Mouse (Mus musculus) midbrain, embryonic 16.5 days (tissue): Measurements from ENCODE around the gene Psmd14. TPM values are rescaled to one million over a fixed set of nuclear protein-coding genes. Genes with fewer than 3 reads are reported as not detected.

Source experiments
- ATAC-seq: fragments of 200-750 bp; cut with Nextera tagmentation; 2 replicates; pipeline ENCODE4 v1.8.0; 2017; ENCODE audit warnings: moderate TSS enrichment
- H3K27ac ChIP-seq: fragments of 300-500 bp; sonication (generic); 2 replicates; pipeline ENCODE4 v1.5.1; 2014; ENCODE audit warnings: mild to moderate bottlenecking, low read length, mixed read lengths
- H3K27me3 ChIP-seq: fragments of 300-500 bp; sonication (generic); 2 replicates; pipeline ENCODE4 v1.6.1; 2014; ENCODE audit warnings: low read depth, low read length, mixed read lengths; ENCODE audit not compliant: control insufficient read depth, insufficient read depth
- H3K36me3 ChIP-seq: fragments of 300-500 bp; sonication (generic); 2 replicates; pipeline ENCODE4 v1.6.1; 2014; ENCODE audit warnings: mild to moderate bottlenecking, low read length, moderate library complexity, mixed read lengths; ENCODE audit not compliant: control insufficient read depth, insufficient read depth
- H3K4me1 ChIP-seq: fragments of 300-500 bp; sonication (generic); 2 replicates; pipeline ENCODE4 v1.6.1; 2014; ENCODE audit warnings: mild to moderate bottlenecking, low read length, mixed read lengths; ENCODE audit not compliant: control insufficient read depth, insufficient read depth
- H3K4me2 ChIP-seq: fragments of 300-500 bp; sonication (generic); 2 replicates; pipeline ENCODE4 v1.6.1; 2014; ENCODE audit warnings: mild to moderate bottlenecking, low read length, mixed read lengths
- H3K4me3 ChIP-seq: fragments of 300-500 bp; sonication (generic); 2 replicates; pipeline ENCODE4 v1.5.1; 2014; ENCODE audit warnings: low read depth, mild to moderate bottlenecking, low read length, moderate library complexity, mixed read lengths
- H3K9ac ChIP-seq: fragments of 300-500 bp; sonication (generic); 2 replicates; pipeline ENCODE4 v1.6.1; 2014; ENCODE audit warnings: low read depth, low read length, mixed read lengths
- H3K9me3 ChIP-seq: fragments of 300-500 bp; sonication (generic); replicated peaks from 2 replicates; pipeline ENCODE4 v1.6.1; 2014; ENCODE audit warnings: mild to moderate bottlenecking, low read length, mixed read lengths; ENCODE audit not compliant: control insufficient read depth, poor library complexity, severe bottlenecking
- WGBS: fragments of 180-500 bp; shearing (Covaris S2); extraction: QIAGEN DNeasy Blood & Tissue Kit; methylation state at CpG from one replicate; pipeline ENCODE4 v1.1.7; 2014; 5-methylcytosine and 5-hydroxymethylcytosine counted together
- polyA plus RNA-seq: library from polyadenylated mRNA; unstranded; fragments of >200 nt; fragmentation: Nextera tagmentation; extraction: Ambion mirVana; gene quantifications from 2 replicates; pipeline ENCODE4 v1.2.1, GENCODE M21; 2015

Gene Psmd14
- polyA plus RNA-seq, 1 experiment from 2014 or later: 195 TPM

GRCm38 (mm10) chr2:61750702-61751101 lies 39.2 kb downstream of the Psmd14 start:
- Histone ChIP-seq H3K4me1 (peaks cover 2% of the 10 kb centered on the region; the same call in 1 of the 2 replicates), H3K27me3 (no peaks in the 10 kb centered on the region), H3K36me3 (no peaks in the 10 kb centered on the region), H3K9me3 (no peaks in the 10 kb centered on the region), H3K9ac (no peak overlapping the region), H3K4me3 (no peak overlapping the region), H3K4me2 (no peak overlapping the region), H3K27ac (no peak overlapping the region)
- ATAC-seq: no peak
- WGBS: 93% methylated on average over 1 of the region's 1 CpGs

GRCm38 (mm10) chr2:61751286-61751685 lies 39.8 kb downstream of the Psmd14 start:
- Histone ChIP-seq H3K4me1 (peaks cover 2% of the 10 kb centered on the region; the same call in 1 of the 2 replicates), H3K27ac (no peak overlapping the region), H3K27me3 (no peaks in the 10 kb centered on the region), H3K4me2 (no peak overlapping the region), H3K4me3 (no peak overlapping the region), H3K9me3 (no peaks in the 10 kb centered on the region), H3K9ac (no peak overlapping the region), H3K36me3 (no peaks in the 10 kb centered on the region)
- 48% methylated on average over 2 of the region's 2 CpGs for WGBS
- ATAC-seq: no peak

GRCm38 (mm10) chr2:61752362-61752761 lies 40.9 kb downstream of the Psmd14 start:
- H3K9ac ChIP-seq: no peak overlapping the region
- no peaks in the 10 kb centered on the region for H3K36me3 ChIP-seq
- H3K4me3 ChIP-seq: no peak overlapping the region
- H3K27me3 ChIP-seq: no peaks in the 10 kb centered on the region
- H3K4me1 ChIP-seq: peaks cover 2% of the 10 kb centered on the region; the same call in 1 of the 2 replicates
- ATAC-seq: no peak
- no peaks in the 10 kb centered on the region for H3K9me3 ChIP-seq
- H3K4me2 ChIP-seq: no peak overlapping the region
- H3K27ac ChIP-seq: no peak overlapping the region

GRCm38 (mm10) chr2:61754989-61755388 lies 43.5 kb downstream of the Psmd14 start:
- Histone ChIP-seq H3K4me2 (no peak overlapping the region), H3K9ac (no peak overlapping the region), H3K9me3 (no peaks in the 10 kb centered on the region), H3K4me1 (peaks cover under 1% of the 10 kb centered on the region; the same call in 1 of the 2 replicates), H3K36me3 (no peaks in the 10 kb centered on the region), H3K4me3 (no peak overlapping the region), H3K27ac (no peak overlapping the region), H3K27me3 (no peaks in the 10 kb centered on the region)
- ATAC-seq: no peak

- Histone ChIP-seq H3K27me3 (no peaks in the 10 kb centered on the region), H3K9ac (no peak overlapping the region), H3K27ac (no peak overlapping the region), H3K4me3 (no peak overlapping the region), H3K4me2 (no peak overlapping the region), H3K9me3 (no peaks in the 10 kb centered on the region), H3K36me3 (no peaks in the 10 kb centered on the region), H3K4me1 (no peaks in the 10 kb centered on the region)
- 88% methylated on average over 5 of the region's 5 CpGs for WGBS
- ATAC-seq: no peak
These were observed 47.9 kb downstream of the Psmd14 start for GRCm38 (mm10) chr2:61759234-61759855.

GRCm38 (mm10) chr2:61760044-61760443 lies 48.5 kb downstream of the Psmd14 start:
- 81% methylated on average over 3 of the region's 3 CpGs for WGBS
- H3K4me2 ChIP-seq: no peak overlapping the region
- no peaks in the 10 kb centered on the region for H3K36me3 ChIP-seq
- no peak for ATAC-seq
- H3K27me3 ChIP-seq: no peaks in the 10 kb centered on the region
- no peak overlapping the region for H3K4me3 ChIP-seq
- no peaks in the 10 kb centered on the region for H3K4me1 ChIP-seq
- H3K9ac ChIP-seq: no peak overlapping the region
- H3K9me3 ChIP-seq: no peaks in the 10 kb centered on the region
- no peak overlapping the region for H3K27ac ChIP-seq

GRCm38 (mm10) chr2:61764470-61765105 lies 53.1 kb downstream of the Psmd14 start:
- H3K36me3 ChIP-seq: no peaks in the 10 kb centered on the region
- H3K27ac ChIP-seq: no peak overlapping the region
- H3K4me1 ChIP-seq: no peaks in the 10 kb centered on the region
- no peak overlapping the region for H3K4me3 ChIP-seq
- no peak for ATAC-seq
- no peaks in the 10 kb centered on the region for H3K27me3 ChIP-seq
- H3K4me2 ChIP-seq: no peak overlapping the region
- 62% methylated on average over 6 of the region's 6 CpGs for WGBS
- H3K9me3 ChIP-seq: no peaks in the 10 kb centered on the region
- H3K9ac ChIP-seq: no peak overlapping the region

- no peak overlapping the region for H3K9ac ChIP-seq
- 47% methylated on average over 4 of the region's 4 CpGs for WGBS
- H3K9me3 ChIP-seq: no peaks in the 10 kb centered on the region
- no peaks in the 10 kb centered on the region for H3K27me3 ChIP-seq
- H3K4me2 ChIP-seq: no peak overlapping the region
- H3K4me3 ChIP-seq: no peak overlapping the region
- no peaks in the 10 kb centered on the region for H3K4me1 ChIP-seq
- ATAC-seq: no peak
- peak overlapping the region; percentile 50; the same call in 1 of the 2 replicates for H3K27ac ChIP-seq
- no peaks in the 10 kb centered on the region for H3K36me3 ChIP-seq
These were observed 54.0 kb downstream of the Psmd14 start for GRCm38 (mm10) chr2:61765526-61765925.

- H3K9me3 ChIP-seq: no peaks in the 10 kb centered on the region
- H3K9ac ChIP-seq: no peak overlapping the region
- peaks cover 2% of the 10 kb centered on the region; the same call in 1 of the 2 replicates for H3K36me3 ChIP-seq
- no peaks in the 10 kb centered on the region for H3K4me1 ChIP-seq
- no peak for ATAC-seq
- no peak overlapping the region for H3K27ac ChIP-seq
- no peak overlapping the region for H3K4me2 ChIP-seq
- H3K27me3 ChIP-seq: no peaks in the 10 kb centered on the region
- H3K4me3 ChIP-seq: no peak overlapping the region
These were observed 69.3 kb downstream of the Psmd14 start for GRCm38 (mm10) chr2:61780794-61781193.
